Mouse (Mus musculus) neural tube, embryonic 13.5 days (tissue): ENCODE data around the gene Atp2b1. TPM values are rescaled to one million over a fixed set of nuclear protein-coding genes. Genes with fewer than 3 reads are reported as not detected.

Source experiments
- ATAC-seq: fragments of 200-750 bp; cut with Nextera tagmentation; 2 replicates; pipeline ENCODE4 v1.8.0; 2017; ENCODE audit warnings: low read depth, mild to moderate bottlenecking, moderate TSS enrichment, moderate library complexity
- H3K27ac ChIP-seq: fragments of 300-500 bp; sonication (generic); replicated peaks from 2 replicates; pipeline ENCODE4 v1.5.1; 2015; ENCODE audit warnings: moderate library complexity, mild to moderate bottlenecking, inconsistent platforms
- H3K27me3 ChIP-seq: fragments of 300-500 bp; sonication (generic); 2 replicates; pipeline ENCODE4 v1.6.1; 2015; ENCODE audit warnings: mild to moderate bottlenecking, inconsistent platforms
- H3K36me3 ChIP-seq: fragments of 300-500 bp; sonication (generic); 2 replicates; pipeline ENCODE4 v1.6.1; 2015; ENCODE audit warnings: mild to moderate bottlenecking, inconsistent platforms
- H3K4me1 ChIP-seq: fragments of 300-500 bp; sonication (generic); replicated peaks from 2 replicates; pipeline ENCODE4 v1.6.1; 2015; ENCODE audit warnings: inconsistent platforms
- H3K4me2 ChIP-seq: fragments of 300-500 bp; sonication (generic); 2 replicates; pipeline ENCODE4 v1.6.1; 2015; ENCODE audit warnings: inconsistent platforms, mild to moderate bottlenecking, moderate library complexity
- H3K4me3 ChIP-seq: fragments of 300-500 bp; sonication (generic); 2 replicates; pipeline ENCODE4 v1.5.1; 2015; ENCODE audit warnings: mild to moderate bottlenecking, inconsistent platforms
- H3K9ac ChIP-seq: fragments of 300-500 bp; sonication (generic); 2 replicates; pipeline ENCODE4 v1.6.1; 2015; ENCODE audit warnings: moderate library complexity, mild to moderate bottlenecking, inconsistent platforms
- H3K9me3 ChIP-seq: fragments of 300-500 bp; sonication (generic); 2 replicates; pipeline ENCODE4 v1.6.1; 2016; ENCODE audit warnings: inconsistent platforms
- WGBS: fragments of 180-500 bp; shearing (Covaris S2); methylation state at CpG from one replicate; pipeline ENCODE4 v1.1.7; 2015; 5-methylcytosine and 5-hydroxymethylcytosine counted together
- polyA plus RNA-seq: library from polyadenylated mRNA; unstranded; fragments of >200 nt; fragmentation: Nextera tagmentation; extraction: Ambion mirVana; gene quantifications from 2 replicates; pipeline ENCODE4 v1.2.1, GENCODE M21; 2015

Atp2b1 gene
- polyA plus RNA-seq, 1 experiment from 2014 or later, result 269 TPM

GRCm38 (mm10) chr10:99053111-99053510 lies 138.9 kb downstream of the Atp2b1 start:
- Histone ChIP-seq H3K27ac (no peak overlapping the region), H3K4me3 (no peak overlapping the region), H3K27me3 (no peaks in the 10 kb centered on the region), H3K9ac (no peak overlapping the region), H3K4me1 (no peaks in the 10 kb centered on the region), H3K9me3 (no peaks in the 10 kb centered on the region), H3K36me3 (no peaks in the 10 kb centered on the region), H3K4me2 (no peak overlapping the region)
- ATAC-seq, result no peak

- Histone ChIP-seq H3K9me3 (no peaks in the 10 kb centered on the region), H3K4me3 (no peak overlapping the region), H3K4me2 (no peak overlapping the region), H3K36me3 (no peaks in the 10 kb centered on the region), H3K27me3 (no peaks in the 10 kb centered on the region), H3K27ac (no peak overlapping the region), H3K4me1 (no peaks in the 10 kb centered on the region), H3K9ac (no peak overlapping the region)
- no peak for ATAC-seq
- 93% methylated on average over 7 of the region's 7 CpGs for WGBS
Observed at GRCm38 (mm10) chr10:99060588-99060987, 146.4 kb downstream of the Atp2b1 start.

- no peaks in the 10 kb centered on the region for H3K4me1 ChIP-seq
- WGBS, result 93% methylated on average over 10 of the region's 10 CpGs
Observed at GRCm38 (mm10) chr10:99061418-99061817, 147.2 kb downstream of the Atp2b1 start.

GRCm38 (mm10) chr10:99062546-99062945 lies 148.3 kb downstream of the Atp2b1 start:
- ATAC-seq, result no peak
- WGBS, result 79% methylated on average over 5 of the region's 5 CpGs
- Histone ChIP-seq H3K27me3 (no peaks in the 10 kb centered on the region), H3K4me1 (no peaks in the 10 kb centered on the region), H3K9ac (no peak overlapping the region), H3K9me3 (no peaks in the 10 kb centered on the region), H3K4me2 (no peak overlapping the region), H3K4me3 (no peak overlapping the region), H3K36me3 (no peaks in the 10 kb centered on the region), H3K27ac (no peak overlapping the region)

More at GRCm38 (mm10) chr10:99061418-99061817, 147.2 kb downstream of the Atp2b1 start:
- Histone ChIP-seq H3K36me3 (no peaks in the 10 kb centered on the region), H3K9me3 (no peaks in the 10 kb centered on the region), H3K9ac (no peak overlapping the region), H3K4me3 (no peak overlapping the region), H3K27me3 (no peaks in the 10 kb centered on the region), H3K27ac (no peak overlapping the region), H3K4me2 (no peak overlapping the region)
- no peak for ATAC-seq

Other genes with a start within 250 kb of the Atp2b1 start
- 12.2 and 13.3 TPM in 2 replicates for gene Poc1b, start 192.6 kb downstream of the Atp2b1 start, polyA plus RNA-seq
- gene Galnt4, start 193.8 kb downstream of the Atp2b1 start, polyA plus RNA-seq, result 3.0 and 3.7 TPM in 2 replicates
- not detected in 2 replicates for gene Phxr2, start 211.9 kb downstream of the Atp2b1 start, polyA plus RNA-seq